Mouse (Mus musculus) neural tube, embryonic 15.5 days (tissue): Measurements from ENCODE around the gene Nup54. TPM values are rescaled to one million over a fixed set of nuclear protein-coding genes. Genes with fewer than 3 reads are reported as not detected.

Source experiments
- ATAC-seq: fragments of 200-750 bp; cut with Nextera tagmentation; 2 replicates; pipeline ENCODE4 v1.8.0; 2017; ENCODE audit warnings: mild to moderate bottlenecking, moderate TSS enrichment, moderate library complexity; ENCODE audit not compliant: low FRiP score
- H3K27ac ChIP-seq: fragments of 300-500 bp; sonication (generic); replicated peaks from 2 replicates; pipeline ENCODE4 v1.5.1; 2015; ENCODE audit warnings: mild to moderate bottlenecking, inconsistent platforms
- H3K27me3 ChIP-seq: fragments of 300-500 bp; sonication (generic); replicated peaks from 2 replicates; pipeline ENCODE4 v1.6.1; 2015; ENCODE audit warnings: inconsistent platforms
- H3K36me3 ChIP-seq: fragments of 300-500 bp; sonication (generic); 2 replicates; pipeline ENCODE4 v1.6.1; 2015; ENCODE audit warnings: inconsistent platforms
- H3K4me1 ChIP-seq: fragments of 300-500 bp; sonication (generic); 2 replicates; pipeline ENCODE4 v1.6.1; 2015; ENCODE audit warnings: inconsistent platforms
- H3K4me2 ChIP-seq: fragments of 300-500 bp; sonication (generic); 2 replicates; pipeline ENCODE4 v1.6.1; 2015; ENCODE audit warnings: inconsistent platforms, mild to moderate bottlenecking, moderate library complexity
- H3K4me3 ChIP-seq: fragments of 300-500 bp; sonication (generic); replicated peaks from 2 replicates; pipeline ENCODE4 v1.5.1; 2015; ENCODE audit warnings: mild to moderate bottlenecking, inconsistent platforms
- H3K9ac ChIP-seq: fragments of 300-500 bp; sonication (generic); replicated peaks from 2 replicates; pipeline ENCODE4 v1.6.1; 2015; ENCODE audit warnings: mild to moderate bottlenecking, inconsistent platforms
- H3K9me3 ChIP-seq: fragments of 300-500 bp; sonication (generic); replicated peaks from 2 replicates; pipeline ENCODE4 v1.6.1; 2016; ENCODE audit warnings: inconsistent platforms
- WGBS: fragments of 180-500 bp; shearing (Covaris S2); methylation state at CpG from one replicate; pipeline ENCODE4 v1.1.7; 2015; ENCODE audit warnings: mixed read lengths; 5-methylcytosine and 5-hydroxymethylcytosine counted together
- polyA plus RNA-seq: library from polyadenylated mRNA; unstranded; fragments of >200 nt; fragmentation: Nextera tagmentation; extraction: Ambion mirVana; gene quantifications from 2 replicates; pipeline ENCODE4 v1.2.1, GENCODE M21; 2015

Nup54 gene
- polyA plus RNA-seq, result 49.2 and 50.6 TPM in 2 replicates

DNA sequence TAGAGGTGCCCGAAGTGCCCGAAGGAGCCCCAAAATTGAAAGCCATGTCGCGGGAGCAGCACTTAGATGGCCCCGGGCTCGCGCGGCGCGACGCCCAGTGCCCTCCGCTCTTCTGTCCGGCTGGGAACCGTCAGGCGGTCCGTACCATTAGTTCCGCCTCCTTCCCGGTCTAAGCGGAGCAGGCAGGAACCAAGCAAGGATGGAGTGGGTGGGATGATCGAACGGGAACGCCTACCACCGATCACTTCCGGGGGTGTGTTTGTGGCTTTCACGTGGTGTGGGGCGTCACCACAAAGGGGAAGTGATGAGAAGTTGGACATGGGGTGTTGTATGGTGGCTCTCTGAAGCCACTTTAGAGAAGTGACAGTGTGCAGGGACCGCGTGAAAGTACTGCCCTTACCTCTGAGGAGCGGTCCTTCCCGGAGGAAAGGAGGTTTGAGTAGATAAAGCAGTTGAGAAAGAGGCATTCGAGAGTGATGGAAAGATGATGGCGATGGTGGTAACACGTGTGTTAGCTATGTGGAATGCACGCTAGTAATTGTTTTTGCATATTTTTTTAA, at the start of gene Nup54:
TSS of gene Nup54 (minus strand) at position 195 of the 560 bp plus-strand sequence.
- H3K36me3 ChIP-seq, result no peaks in the 10 kb centered on the region
- H3K9me3 ChIP-seq, result no peaks in the 10 kb centered on the region
- H3K4me3 ChIP-seq, result peak within 1 kb of the TSS; percentile 94
- H3K27ac ChIP-seq, result peak within 1 kb of the TSS; percentile 85
- H3K9ac ChIP-seq, result peak within 1 kb of the TSS; percentile 90
- peak; percentile 100 for ATAC-seq
- H3K4me1 ChIP-seq, result peaks cover 20% of the 10 kb centered on the region
- peak within 1 kb of the TSS; percentile 84 for H3K4me2 ChIP-seq
- no peaks in the 10 kb centered on the region for H3K27me3 ChIP-seq
- 1% methylated on average over 34 of the region's 34 CpGs for WGBS

GRCm38 (mm10) chr5:92472863-92473262, 37.8 kb upstream of the Nup54 start:
- 89% methylated on average over 5 of the region's 5 CpGs for WGBS
- H3K36me3 ChIP-seq, result peaks cover 5% of the 10 kb centered on the region; the same call in 1 of the 2 replicates
- H3K9ac ChIP-seq, result no peak overlapping the region
- H3K4me3 ChIP-seq, result no peak overlapping the region
- no peak for ATAC-seq
- H3K4me2 ChIP-seq, result no peak overlapping the region
- no peaks in the 10 kb centered on the region for H3K9me3 ChIP-seq
- no peaks in the 10 kb centered on the region for H3K4me1 ChIP-seq
- no peaks in the 10 kb centered on the region for H3K27me3 ChIP-seq
- no peak overlapping the region for H3K27ac ChIP-seq

- WGBS, result 94% methylated on average over 4 of the region's 4 CpGs
- H3K9ac ChIP-seq, result no peak overlapping the region
- H3K9me3 ChIP-seq, result no peaks in the 10 kb centered on the region
- H3K4me3 ChIP-seq, result no peak overlapping the region
- H3K27ac ChIP-seq, result no peak overlapping the region
- no peak overlapping the region for H3K4me2 ChIP-seq
- ATAC-seq, result no peak
- no peaks in the 10 kb centered on the region for H3K4me1 ChIP-seq
- H3K27me3 ChIP-seq, result no peaks in the 10 kb centered on the region
- H3K36me3 ChIP-seq, result peaks cover 5% of the 10 kb centered on the region; the same call in 1 of the 2 replicates
Measured at GRCm38 (mm10) chr5:92471531-92471930, 36.5 kb upstream of the Nup54 start.

DNA sequence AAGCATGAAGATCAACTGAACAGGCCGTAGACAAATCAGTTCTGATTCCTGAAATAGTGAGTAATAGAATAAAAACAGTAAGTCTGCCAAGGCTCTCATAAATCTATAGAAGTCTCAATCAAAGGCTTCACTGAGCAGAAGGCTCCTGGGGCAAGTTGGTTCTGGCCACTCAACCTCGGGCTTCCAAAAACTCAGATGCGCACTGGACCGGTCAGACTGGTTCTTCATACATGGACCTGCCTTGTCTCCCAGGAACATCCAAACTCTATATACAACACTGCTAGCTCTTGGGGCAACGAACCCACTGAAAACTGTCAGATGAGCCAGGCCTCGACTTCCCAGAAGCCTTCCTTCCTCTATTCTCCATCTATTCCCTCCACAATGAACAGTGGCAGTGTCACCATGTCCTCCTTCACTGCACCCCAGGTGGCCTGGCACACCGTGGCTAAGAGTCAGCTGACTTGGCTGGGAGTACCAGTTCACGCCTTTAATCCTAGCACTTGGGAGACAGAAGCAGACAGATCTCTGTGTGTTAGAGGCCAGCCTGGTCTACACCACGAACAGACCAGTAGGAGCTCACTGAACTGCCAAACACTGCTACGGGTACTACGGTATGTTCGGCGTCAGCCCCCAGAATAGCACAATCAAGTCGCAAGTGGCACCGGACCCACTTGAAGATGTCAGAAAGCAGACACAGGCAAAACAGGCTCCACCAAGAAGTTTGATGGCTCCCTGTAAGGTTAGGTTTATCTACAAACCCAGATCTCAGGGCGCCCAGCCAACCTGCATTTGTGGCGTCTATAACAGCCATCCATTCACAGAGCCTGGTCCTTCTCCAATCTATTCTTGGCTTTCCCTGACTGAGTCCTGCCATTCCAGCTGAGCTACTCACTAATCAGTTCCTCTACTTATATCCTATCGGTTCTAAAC, 34.4 kb upstream of the Nup54 start:
- 90% methylated on average over 18 of the region's 18 CpGs for WGBS
- no peaks in the 10 kb centered on the region for H3K4me1 ChIP-seq
- H3K27me3 ChIP-seq, result no peaks in the 10 kb centered on the region
- H3K9me3 ChIP-seq, result no peaks in the 10 kb centered on the region
- no peak overlapping the region for H3K4me3 ChIP-seq
- H3K9ac ChIP-seq, result no peak overlapping the region
- no peak for ATAC-seq
- 0 out of 2 replicates have a peak, but pooled peaks cover 5% of the 10 kb centered on the region for H3K36me3 ChIP-seq
- no peak overlapping the region for H3K27ac ChIP-seq
- H3K4me2 ChIP-seq, result no peak overlapping the region

DNA sequence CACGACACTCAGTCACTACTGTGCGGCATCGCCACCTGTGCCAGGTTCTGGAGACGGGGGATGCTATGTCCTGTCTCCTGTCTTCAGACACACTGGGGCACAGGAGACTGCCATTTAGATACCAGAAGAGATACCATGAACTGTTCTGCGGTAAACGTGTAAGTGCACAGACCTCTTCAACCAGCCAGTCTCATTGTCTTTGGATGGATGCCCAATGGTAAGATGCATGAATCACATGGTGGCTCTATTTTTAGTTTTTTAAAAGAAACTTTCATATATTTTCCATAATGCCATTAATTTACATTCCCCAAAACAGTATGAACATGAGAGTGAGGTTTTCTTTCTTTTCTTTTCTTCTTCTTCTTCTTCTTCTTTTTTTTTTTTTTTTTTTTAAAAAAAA, 33.2 kb upstream of the Nup54 start:
- Histone ChIP-seq H3K27me3 (no peaks in the 10 kb centered on the region), H3K9me3 (no peaks in the 10 kb centered on the region), H3K36me3 (0 out of 2 replicates have a peak, but pooled peaks cover 5% of the 10 kb centered on the region), H3K27ac (no peak overlapping the region), H3K4me2 (no peak overlapping the region), H3K9ac (no peak overlapping the region), H3K4me3 (no peak overlapping the region), H3K4me1 (no peaks in the 10 kb centered on the region)
- WGBS, result 89% methylated on average over 6 of the region's 6 CpGs
- ATAC-seq, result no peak

DNA sequence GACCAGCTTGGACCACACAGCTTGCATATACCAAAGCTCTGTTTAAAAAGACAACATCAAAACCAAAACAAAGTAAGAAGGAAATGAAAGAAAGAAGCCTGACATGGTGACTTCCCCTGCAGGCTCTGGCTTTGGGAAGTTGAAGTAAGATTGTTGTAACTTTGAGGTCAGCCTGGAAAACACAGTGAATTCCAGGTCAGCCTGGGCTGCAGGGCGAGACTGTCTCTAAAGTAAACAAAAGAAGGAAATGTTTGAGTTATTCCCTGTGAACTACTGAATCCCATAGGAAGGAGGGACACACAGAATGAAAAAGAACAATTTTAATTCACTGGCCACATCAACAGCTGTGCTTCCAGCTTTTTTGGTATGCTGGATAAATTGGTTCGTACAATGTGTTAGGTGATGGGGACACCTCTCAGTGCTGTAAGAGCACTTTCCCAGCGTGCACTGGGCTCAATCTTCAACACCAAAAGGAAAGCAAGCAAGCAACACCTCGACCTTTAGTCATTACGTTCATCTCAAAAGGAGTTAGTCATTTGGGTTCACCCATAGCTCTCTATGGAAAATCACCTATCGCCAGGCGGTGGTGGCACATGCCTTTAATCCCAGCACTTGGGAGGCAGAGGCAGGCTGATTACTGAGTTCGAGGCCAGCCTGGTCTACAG, 32.2 kb upstream of the Nup54 start:
- no peak for ATAC-seq
- no peaks in the 10 kb centered on the region for H3K27me3 ChIP-seq
- H3K4me1 ChIP-seq, result no peaks in the 10 kb centered on the region
- WGBS, result 84% methylated on average over 8 of the region's 8 CpGs
- no peak overlapping the region for H3K4me2 ChIP-seq
- no peak overlapping the region for H3K9ac ChIP-seq
- no peaks in the 10 kb centered on the region for H3K9me3 ChIP-seq
- 0 out of 2 replicates have a peak, but pooled peaks cover 5% of the 10 kb centered on the region for H3K36me3 ChIP-seq
- no peak overlapping the region for H3K27ac ChIP-seq
- no peak overlapping the region for H3K4me3 ChIP-seq

GRCm38 (mm10) chr5:92465511-92465910, 30.5 kb upstream of the Nup54 start:
- H3K4me3 ChIP-seq, result no peak overlapping the region
- no peak overlapping the region for H3K9ac ChIP-seq
- 80% methylated on average over 5 of the region's 5 CpGs for WGBS
- no peaks in the 10 kb centered on the region for H3K27me3 ChIP-seq
- peaks cover 3% of the 10 kb centered on the region for H3K36me3 ChIP-seq
- H3K4me1 ChIP-seq, result no peaks in the 10 kb centered on the region
- ATAC-seq, result no peak
- H3K4me2 ChIP-seq, result no peak overlapping the region
- no peak overlapping the region for H3K27ac ChIP-seq
- H3K9me3 ChIP-seq, result no peaks in the 10 kb centered on the region

GRCm38 (mm10) chr5:92461321-92461720, 26.3 kb upstream of the Nup54 start:
- no peak for ATAC-seq
- Histone ChIP-seq H3K4me3 (no peak overlapping the region), H3K36me3 (peaks cover 18% of the 10 kb centered on the region), H3K4me2 (no peak overlapping the region), H3K9ac (no peak overlapping the region), H3K27ac (no peak overlapping the region), H3K9me3 (no peaks in the 10 kb centered on the region), H3K27me3 (no peaks in the 10 kb centered on the region), H3K4me1 (no peaks in the 10 kb centered on the region)
- 24% methylated on average over 5 of the region's 5 CpGs for WGBS

DNA sequence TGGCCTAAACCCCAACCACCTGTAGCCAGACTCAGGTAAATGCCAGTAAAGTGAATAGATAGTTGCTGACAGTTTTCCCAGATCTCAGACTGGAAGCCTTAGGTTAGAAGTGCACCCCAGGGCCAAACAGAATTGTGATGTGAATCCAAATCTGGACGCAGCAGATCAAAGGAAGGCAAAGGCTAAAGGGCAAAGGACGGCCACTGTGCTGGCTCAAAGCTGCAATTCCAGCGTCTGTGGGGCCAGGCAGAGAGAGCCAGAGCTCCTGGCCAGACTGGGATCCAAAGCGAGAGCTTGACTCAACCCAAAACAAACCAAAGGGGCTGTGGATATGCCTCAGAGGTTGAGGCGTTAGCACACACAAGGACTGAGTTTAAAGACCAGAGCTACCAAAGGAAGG, 23.7 kb upstream of the Nup54 start:
- Histone ChIP-seq H3K4me2 (no peak overlapping the region), H3K9me3 (no peaks in the 10 kb centered on the region), H3K27ac (no peak overlapping the region), H3K36me3 (peaks cover 27% of the 10 kb centered on the region), H3K4me1 (no peaks in the 10 kb centered on the region), H3K27me3 (no peaks in the 10 kb centered on the region), H3K4me3 (no peak overlapping the region), H3K9ac (no peak overlapping the region)
- ATAC-seq, result no peak
- WGBS, result 58% methylated on average over 5 of the region's 5 CpGs

GRCm38 (mm10) chr5:92457410-92457809, 22.4 kb upstream of the Nup54 start:
- no peaks in the 10 kb centered on the region for H3K9me3 ChIP-seq
- H3K9ac ChIP-seq, result no peak overlapping the region
- ATAC-seq, result no peak
- peaks cover 37% of the 10 kb centered on the region for H3K36me3 ChIP-seq
- no peak overlapping the region for H3K4me2 ChIP-seq
- H3K27ac ChIP-seq, result no peak overlapping the region
- H3K4me3 ChIP-seq, result no peak overlapping the region
- H3K27me3 ChIP-seq, result no peaks in the 10 kb centered on the region
- no peaks in the 10 kb centered on the region for H3K4me1 ChIP-seq
- WGBS, result 88% methylated on average over 2 of the region's 2 CpGs

DNA sequence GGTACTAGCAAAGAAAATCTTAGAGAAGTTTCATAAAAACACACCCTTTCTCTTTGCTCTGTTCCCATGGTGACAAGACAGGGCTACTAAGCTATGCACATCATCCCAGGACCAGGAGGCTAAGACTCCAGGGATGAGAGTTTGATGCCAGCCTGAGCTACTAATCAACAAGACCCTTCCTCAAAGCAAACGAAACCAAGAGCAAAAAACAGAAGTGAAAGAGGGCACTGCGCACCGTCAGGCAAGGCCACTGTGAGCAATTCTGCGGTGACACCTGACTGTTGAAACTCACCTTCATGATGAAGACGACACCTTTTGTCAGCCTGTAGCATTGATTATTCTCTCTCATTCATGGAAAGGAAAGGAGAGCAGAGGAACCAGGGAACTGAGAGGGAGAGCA, 17.9 kb upstream of the Nup54 start:
- Histone ChIP-seq H3K36me3 (peaks cover 71% of the 10 kb centered on the region), H3K4me1 (no peaks in the 10 kb centered on the region), H3K9ac (no peak overlapping the region)

More for the DNA sequence above, 17.9 kb upstream of the Nup54 start:
- Histone ChIP-seq H3K9me3 (no peaks in the 10 kb centered on the region), H3K4me2 (no peak overlapping the region), H3K27me3 (no peaks in the 10 kb centered on the region), H3K27ac (no peak overlapping the region), H3K4me3 (no peak overlapping the region)
- WGBS, result 89% methylated on average over 5 of the region's 5 CpGs
- no peak for ATAC-seq
